Mouse (Mus musculus) heart, embryonic 11.5 days (tissue): ENCODE results near the gene Fcer1g. TPM values are rescaled to one million over a fixed set of nuclear protein-coding genes. Genes with fewer than 3 reads are reported as not detected.
A peak's percentile ranks its signal among the peaks of the same experiment; 100 is the strongest.

Experiments used
- ATAC-seq: fragments of 200-750 bp; cut with Nextera tagmentation; replicated peaks from 2 replicates; pipeline ENCODE4 v1.8.0; 2017; ENCODE audit warnings: moderate library complexity; ENCODE audit not compliant: insufficient number of reproducible peaks, low FRiP score, low TSS enrichment
- H3K27ac ChIP-seq: fragments of 300-500 bp; sonication (generic); 2 replicates; pipeline ENCODE4 v1.5.1; 2014; ENCODE audit warnings: mild to moderate bottlenecking, low read depth, low read length
- H3K27me3 ChIP-seq: fragments of 300-500 bp; sonication (generic); 2 replicates; pipeline ENCODE4 v1.6.1; 2014; ENCODE audit warnings: mild to moderate bottlenecking, low read length, mixed read lengths; ENCODE audit not compliant: control insufficient read depth, insufficient read depth
- H3K36me3 ChIP-seq: fragments of 300-500 bp; sonication (generic); 2 replicates; pipeline ENCODE4 v1.6.1; 2014; ENCODE audit warnings: mild to moderate bottlenecking, low read length, moderate library complexity, mixed read lengths; ENCODE audit not compliant: control insufficient read depth, insufficient read depth
- H3K4me1 ChIP-seq: fragments of 300-500 bp; sonication (generic); 2 replicates; pipeline ENCODE4 v1.6.1; 2014; ENCODE audit warnings: low read length; ENCODE audit not compliant: control insufficient read depth, insufficient read depth
- H3K4me2 ChIP-seq: fragments of 300-500 bp; sonication (generic); 2 replicates; pipeline ENCODE4 v1.6.1; 2014; ENCODE audit warnings: mild to moderate bottlenecking, moderate library complexity
- H3K4me3 ChIP-seq: fragments of 300-500 bp; sonication (generic); 2 replicates; pipeline ENCODE4 v1.5.1; 2014; ENCODE audit warnings: low read depth, low read length
- H3K9ac ChIP-seq: fragments of 300-500 bp; sonication (generic); 2 replicates; pipeline ENCODE4 v1.6.1; 2014; ENCODE audit warnings: mild to moderate bottlenecking, low read depth, low read length, moderate library complexity
- H3K9me3 ChIP-seq: fragments of 300-500 bp; sonication (generic); replicated peaks from 2 replicates; pipeline ENCODE4 v1.6.1; 2016; ENCODE audit warnings: low read length; ENCODE audit not compliant: control insufficient read depth
- WGBS: fragments of 180-500 bp; shearing (Covaris S2); extraction: QIAGEN DNeasy Blood & Tissue Kit; methylation state at CpG from one replicate; pipeline ENCODE4 v1.1.7; 2014; ENCODE audit not compliant: insufficient replicate concordance; 5-methylcytosine and 5-hydroxymethylcytosine counted together
- polyA plus RNA-seq: library from polyadenylated mRNA; unstranded; fragments of >200 nt; fragmentation: Nextera tagmentation; extraction: Ambion mirVana; gene quantifications from 2 replicates; pipeline ENCODE4 v1.2.1, GENCODE M21; 2014

The Fcer1g gene
- polyA plus RNA-seq, 1 experiment from 2014 or later = 18.4 TPM

GRCm38 (mm10) chr1:171230215-171230614 lies 4.0 kb downstream of the Fcer1g start:
- Histone ChIP-seq H3K36me3 (peaks cover 8% of the 10 kb centered on the region; the same call in 1 of the 2 replicates), H3K4me3 (no peak overlapping the region), H3K27me3 (no peaks in the 10 kb centered on the region), H3K4me1 (peaks cover 8% of the 10 kb centered on the region; the same call in 1 of the 2 replicates), H3K27ac (no peak overlapping the region), H3K9ac (no peak overlapping the region), H3K9me3 (no peaks in the 10 kb centered on the region), H3K4me2 (no peak overlapping the region)
- ATAC-seq = no peak
- 72% methylated on average over 3 of the region's 3 CpGs for WGBS

GRCm38 (mm10) chr1:171229750-171230149 lies 4.4 kb downstream of the Fcer1g start:
- Histone ChIP-seq H3K27me3 (no peaks in the 10 kb centered on the region), H3K36me3 (peaks cover 3% of the 10 kb centered on the region; the same call in 1 of the 2 replicates), H3K4me3 (no peak overlapping the region), H3K4me1 (peaks cover 8% of the 10 kb centered on the region; the same call in 1 of the 2 replicates), H3K9me3 (no peaks in the 10 kb centered on the region), H3K4me2 (no peak overlapping the region), H3K27ac (no peak overlapping the region), H3K9ac (no peak overlapping the region)
- ATAC-seq = no peak
- WGBS = 57% methylated on average over 6 of the region's 6 CpGs

- no peak for ATAC-seq
- no peak overlapping the region for H3K4me3 ChIP-seq
- H3K4me1 ChIP-seq = 0 out of 2 replicates have a peak, but pooled peaks cover 4% of the 10 kb centered on the region
- H3K36me3 ChIP-seq = no peaks in the 10 kb centered on the region
- H3K9ac ChIP-seq = no peak overlapping the region
- no peaks in the 10 kb centered on the region for H3K27me3 ChIP-seq
- no peaks in the 10 kb centered on the region for H3K9me3 ChIP-seq
- H3K27ac ChIP-seq = no peak overlapping the region
- no peak overlapping the region for H3K4me2 ChIP-seq
- WGBS = 71% methylated on average over 1 of the region's 1 CpGs
These were observed 6.3 kb downstream of the Fcer1g start for GRCm38 (mm10) chr1:171227879-171228278.

GRCm38 (mm10) chr1:171226780-171227179 lies 7.4 kb downstream of the Fcer1g start:
- H3K9me3 ChIP-seq = no peaks in the 10 kb centered on the region
- no peaks in the 10 kb centered on the region for H3K27me3 ChIP-seq
- no peak overlapping the region for H3K9ac ChIP-seq
- no peak overlapping the region for H3K27ac ChIP-seq
- H3K4me3 ChIP-seq = no peak overlapping the region
- H3K4me2 ChIP-seq = no peak overlapping the region
- peaks cover 4% of the 10 kb centered on the region; the same call in 1 of the 2 replicates for H3K4me1 ChIP-seq
- ATAC-seq = no peak
- no peaks in the 10 kb centered on the region for H3K36me3 ChIP-seq
- WGBS = 58% methylated on average over 4 of the region's 4 CpGs

GRCm38 (mm10) chr1:171224857-171225256 lies 9.3 kb downstream of the Fcer1g start, which contains the start of gene Apoa2:
Apoa2 (plus strand) TSS chr1:171225054.
- Histone ChIP-seq H3K4me1 (peaks cover 13% of the 10 kb centered on the region), H3K4me3 (no peak within 1 kb of the TSS), H3K27me3 (no peaks in the 10 kb centered on the region), H3K27ac (no peak within 1 kb of the TSS), H3K9me3 (no peaks in the 10 kb centered on the region), H3K4me2 (no peak within 1 kb of the TSS), H3K9ac (no peak within 1 kb of the TSS), H3K36me3 (peaks cover 2% of the 10 kb centered on the region)
- WGBS = 77% methylated on average over 5 of the region's 5 CpGs
- no peak for ATAC-seq

- no peak for ATAC-seq
- H3K27ac ChIP-seq = no peak overlapping the region
- 59% methylated on average over 2 of the region's 2 CpGs for WGBS
These were observed 10.4 kb downstream of the Fcer1g start for GRCm38 (mm10) chr1:171223796-171224195.

GRCm38 (mm10) chr1:171223168-171223567 lies 11.0 kb downstream of the Fcer1g start:
- Histone ChIP-seq H3K9ac (peak overlapping the region; percentile 52), H3K27ac (peak overlapping the region; percentile 85), H3K9me3 (no peaks in the 10 kb centered on the region), H3K36me3 (peaks cover 10% of the 10 kb centered on the region), H3K4me2 (peak overlapping the region; percentile 59), H3K4me3 (peak overlapping the region; percentile 65), H3K4me1 (peaks cover 13% of the 10 kb centered on the region), H3K27me3 (no peaks in the 10 kb centered on the region)
- WGBS = 86% methylated on average over 6 of the region's 6 CpGs
- ATAC-seq = no peak

More at GRCm38 (mm10) chr1:171223796-171224195, 10.4 kb downstream of the Fcer1g start:
- H3K4me2 ChIP-seq = no peak overlapping the region
- H3K9me3 ChIP-seq = no peaks in the 10 kb centered on the region
- no peak overlapping the region for H3K4me3 ChIP-seq
- no peak overlapping the region for H3K9ac ChIP-seq
- H3K4me1 ChIP-seq = peaks cover 13% of the 10 kb centered on the region
- H3K36me3 ChIP-seq = peaks cover 10% of the 10 kb centered on the region
- no peaks in the 10 kb centered on the region for H3K27me3 ChIP-seq

- Histone ChIP-seq H3K4me1 (peaks cover 13% of the 10 kb centered on the region), H3K27ac (peak within 1 kb of the TSS; percentile 85), H3K4me3 (peak within 1 kb of the TSS; percentile 65), H3K9me3 (no peaks in the 10 kb centered on the region), H3K36me3 (peaks cover 10% of the 10 kb centered on the region), H3K9ac (peak within 1 kb of the TSS; percentile 75), H3K27me3 (no peaks in the 10 kb centered on the region), H3K4me2 (peak within 1 kb of the TSS; percentile 88)
- 2% methylated on average over 28 of the region's 28 CpGs for WGBS
- peak; percentile 96 for ATAC-seq
These were observed 11.7 kb downstream of the Fcer1g start, which contains the start of gene Tomm40l for GRCm38 (mm10) chr1:171222238-171223155. Tomm40l (minus strand) TSS chr1:171222514.
